Mouse (Mus musculus): ENCODE measurements around the gene Tomm70a. TPM values are rescaled to one million over a fixed set of nuclear protein-coding genes. Genes with fewer than 3 reads are reported as not detected.

Tomm70a gene
- polyA plus RNA-seq, 1 experiment from 2014 or later: 37.4 TPM

- Histone ChIP-seq H3K9me3 (replicated peaks) (no peaks in the 10 kb centered on the region), H3K36me3 (peaks cover 53% of the 10 kb centered on the region), H3K27ac (replicated peaks) (no peak overlapping the region), H3K27me3 (no peaks in the 10 kb centered on the region), H3K4me2 (replicated peaks) (no peak overlapping the region), H3K9ac (no peak overlapping the region), H3K4me1 (no peaks in the 10 kb centered on the region), H3K4me3 (replicated peaks) (no peak overlapping the region)
- no peak for ATAC-seq (ENCODE audit: insufficient number of reproducible peaks, low FRiP score, low TSS enrichment, low read depth)
These were observed 34.4 kb downstream of the Tomm70a start for GRCm38 (mm10) chr16:57155899-57156298.

- no peak overlapping the region for H3K27ac ChIP-seq (replicated peaks)
- WGBS: 87% methylated on average over 4 of the region's 4 CpGs
- peaks cover 57% of the 10 kb centered on the region for H3K36me3 ChIP-seq
- H3K9ac ChIP-seq: no peak overlapping the region
- H3K4me1 ChIP-seq: no peaks in the 10 kb centered on the region
- no peaks in the 10 kb centered on the region for H3K9me3 ChIP-seq (replicated peaks)
- H3K4me3 ChIP-seq (replicated peaks): no peak overlapping the region
- no peak overlapping the region for H3K4me2 ChIP-seq (replicated peaks)
- no peaks in the 10 kb centered on the region for H3K27me3 ChIP-seq
- ATAC-seq (ENCODE audit: insufficient number of reproducible peaks, low FRiP score, low TSS enrichment, low read depth): no peak
These were observed 35.6 kb downstream of the Tomm70a start for GRCm38 (mm10) chr16:57157076-57157475.

GRCm38 (mm10) chr16:57157728-57158127 is 36.2 kb downstream of the Tomm70a start:
- Histone ChIP-seq H3K9me3 (replicated peaks) (no peaks in the 10 kb centered on the region), H3K4me2 (replicated peaks) (no peak overlapping the region), H3K4me3 (replicated peaks) (no peak overlapping the region), H3K36me3 (peaks cover 51% of the 10 kb centered on the region), H3K27ac (replicated peaks) (no peak overlapping the region), H3K4me1 (no peaks in the 10 kb centered on the region), H3K9ac (no peak overlapping the region), H3K27me3 (no peaks in the 10 kb centered on the region)
- no peak for ATAC-seq (ENCODE audit: insufficient number of reproducible peaks, low FRiP score, low TSS enrichment, low read depth)
- 76% methylated on average over 4 of the region's 4 CpGs for WGBS

DNA sequence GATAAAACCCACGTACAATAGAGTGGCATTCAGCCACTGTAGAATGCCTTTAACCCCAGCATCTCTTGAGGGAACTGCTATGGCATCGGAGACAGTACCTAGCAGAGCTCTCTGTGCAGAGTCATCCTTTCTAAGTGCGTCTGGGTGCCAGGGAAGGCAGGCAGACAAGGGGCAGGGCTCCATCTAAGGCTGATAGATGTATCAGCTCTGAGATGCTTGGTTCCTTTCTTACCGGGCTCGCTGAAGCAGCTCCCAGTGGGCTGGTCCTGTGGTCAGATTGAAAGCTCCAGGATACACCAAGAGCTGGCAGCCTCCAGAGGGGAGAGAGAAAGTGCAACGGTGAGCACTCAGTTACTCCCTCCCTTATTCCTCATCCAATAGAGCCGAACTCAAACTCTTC is 38.3 kb downstream of the Tomm70a start:
- no peaks in the 10 kb centered on the region for H3K27me3 ChIP-seq
- no peak for ATAC-seq (ENCODE audit: insufficient number of reproducible peaks, low FRiP score, low TSS enrichment, low read depth)
- H3K9ac ChIP-seq: no peak overlapping the region
- H3K36me3 ChIP-seq: peaks cover 62% of the 10 kb centered on the region
- H3K4me3 ChIP-seq (replicated peaks): no peak overlapping the region
- no peak overlapping the region for H3K27ac ChIP-seq (replicated peaks)
- no peaks in the 10 kb centered on the region for H3K9me3 ChIP-seq (replicated peaks)
- no peak overlapping the region for H3K4me2 ChIP-seq (replicated peaks)
- no peaks in the 10 kb centered on the region for H3K4me1 ChIP-seq
- WGBS: 65% methylated on average over 7 of the region's 7 CpGs

DNA sequence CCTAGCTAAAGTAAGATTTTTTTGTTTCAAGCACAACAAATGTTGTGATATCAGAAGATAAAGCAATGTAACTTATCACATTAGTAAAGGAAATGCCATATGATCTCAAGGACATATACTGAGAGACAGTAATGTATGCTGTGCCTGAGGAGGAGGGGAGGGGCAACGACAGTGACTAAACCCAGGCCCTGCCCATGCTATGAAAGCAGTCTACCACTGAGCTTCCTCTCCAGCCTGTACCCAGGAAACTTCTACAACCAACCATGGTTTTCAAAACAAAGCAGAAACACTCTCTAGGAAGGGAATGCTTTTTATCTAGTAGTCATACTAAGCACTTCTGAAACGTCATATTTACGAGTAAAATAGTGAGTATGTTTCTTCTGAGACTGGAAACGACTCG is 41.3 kb downstream of the Tomm70a start:
- Histone ChIP-seq H3K4me2 (replicated peaks) (no peak overlapping the region), H3K9me3 (replicated peaks) (no peaks in the 10 kb centered on the region), H3K27me3 (no peaks in the 10 kb centered on the region), H3K4me1 (no peaks in the 10 kb centered on the region; the same call in 1 of the 2 replicates), H3K4me3 (replicated peaks) (no peak overlapping the region), H3K27ac (replicated peaks) (no peak overlapping the region), H3K36me3 (peaks cover 51% of the 10 kb centered on the region), H3K9ac (no peak overlapping the region)
- ATAC-seq (ENCODE audit: insufficient number of reproducible peaks, low FRiP score, low TSS enrichment, low read depth): no peak
- 89% methylated on average over 5 of the region's 5 CpGs for WGBS

GRCm38 (mm10) chr16:57163694-57164093 is 42.2 kb downstream of the Tomm70a start:
- H3K4me2 ChIP-seq (replicated peaks): no peak overlapping the region
- no peak overlapping the region for H3K9ac ChIP-seq
- no peak overlapping the region for H3K27ac ChIP-seq (replicated peaks)
- ATAC-seq (ENCODE audit: insufficient number of reproducible peaks, low FRiP score, low TSS enrichment, low read depth): no peak
- no peaks in the 10 kb centered on the region for H3K27me3 ChIP-seq
- H3K4me3 ChIP-seq (replicated peaks): no peak overlapping the region
- no peaks in the 10 kb centered on the region for H3K9me3 ChIP-seq (replicated peaks)
- H3K4me1 ChIP-seq: no peaks in the 10 kb centered on the region; the same call in 1 of the 2 replicates
- H3K36me3 ChIP-seq: peaks cover 42% of the 10 kb centered on the region
- WGBS: 94% methylated on average over 1 of the region's 1 CpGs

DNA sequence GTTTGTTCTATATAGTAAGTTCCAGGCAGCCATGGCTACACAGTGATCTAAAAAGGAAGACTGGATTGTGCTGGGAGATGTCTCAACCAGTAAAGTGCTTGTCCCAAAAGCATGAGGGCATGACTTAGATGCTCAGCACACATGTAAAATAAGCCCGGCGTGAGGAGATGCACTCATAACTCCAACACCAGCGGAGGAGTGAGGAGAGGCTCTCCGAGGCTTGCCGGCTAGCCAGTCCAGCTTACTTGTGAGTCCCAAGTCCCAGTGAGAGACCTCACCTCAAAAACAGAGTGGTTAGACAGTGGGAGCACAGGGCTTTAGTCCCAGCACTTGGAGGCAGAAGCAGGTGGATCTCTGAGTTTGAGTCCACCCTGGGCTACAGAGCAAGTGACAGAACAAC is 43.7 kb downstream of the Tomm70a start:
- no peak overlapping the region for H3K9ac ChIP-seq
- no peak overlapping the region for H3K4me3 ChIP-seq (replicated peaks)
- H3K27ac ChIP-seq (replicated peaks): no peak overlapping the region
- no peaks in the 10 kb centered on the region for H3K27me3 ChIP-seq
- WGBS: 96% methylated on average over 5 of the region's 5 CpGs
- H3K4me1 ChIP-seq: no peaks in the 10 kb centered on the region; the same call in 1 of the 2 replicates
- no peak overlapping the region for H3K4me2 ChIP-seq (replicated peaks)
- H3K36me3 ChIP-seq: peaks cover 34% of the 10 kb centered on the region
- no peaks in the 10 kb centered on the region for H3K9me3 ChIP-seq (replicated peaks)
- ATAC-seq (ENCODE audit: insufficient number of reproducible peaks, low FRiP score, low TSS enrichment, low read depth): no peak

- Histone ChIP-seq H3K4me3 (replicated peaks) (peak overlapping the region; percentile 63), H3K27ac (replicated peaks) (no peak overlapping the region), H3K9me3 (replicated peaks) (no peaks in the 10 kb centered on the region), H3K9ac (no peak overlapping the region), H3K27me3 (no peaks in the 10 kb centered on the region), H3K36me3 (peaks cover 40% of the 10 kb centered on the region), H3K4me2 (replicated peaks) (peak overlapping the region; percentile 50), H3K4me1 (no peaks in the 10 kb centered on the region; the same call in 1 of the 2 replicates)
- ATAC-seq (ENCODE audit: insufficient number of reproducible peaks, low FRiP score, low TSS enrichment, low read depth): no peak
- WGBS: 82% methylated on average over 6 of the region's 6 CpGs
These were observed 44.6 kb downstream of the Tomm70a start for GRCm38 (mm10) chr16:57166086-57166485.

- peak; percentile 97 for ATAC-seq (ENCODE audit: insufficient number of reproducible peaks, low FRiP score, low TSS enrichment, low read depth)
- Histone ChIP-seq H3K27me3 (no peaks in the 10 kb centered on the region), H3K27ac (replicated peaks) (peak within 1 kb of the TSS; percentile 87), H3K4me2 (replicated peaks) (peak within 1 kb of the TSS; percentile 50), H3K9ac (peak within 1 kb of the TSS; percentile 57), H3K4me3 (replicated peaks) (peak within 1 kb of the TSS; percentile 63), H3K9me3 (replicated peaks) (no peaks in the 10 kb centered on the region), H3K4me1 (no peaks in the 10 kb centered on the region; the same call in 1 of the 2 replicates), H3K36me3 (peaks cover 38% of the 10 kb centered on the region)
- WGBS: under 1% methylated on average over 58 of the region's 58 CpGs
These were observed 45.4 kb downstream of the Tomm70a start, which contains the start of gene Nit2 for GRCm38 (mm10) chr16:57166611-57167513. Nit2 (minus strand) TSS chr16:57167341.

GRCm38 (mm10) chr16:57167514-57167912 is 46.0 kb downstream of the Tomm70a start:
- Histone ChIP-seq H3K9ac (no peak overlapping the region), H3K27me3 (no peaks in the 10 kb centered on the region), H3K4me3 (replicated peaks) (peak overlapping the region; percentile 63), H3K27ac (replicated peaks) (peak overlapping the region; percentile 87; the same call in 1 of the 2 replicates), H3K36me3 (peaks cover 39% of the 10 kb centered on the region), H3K4me1 (no peaks in the 10 kb centered on the region; the same call in 1 of the 2 replicates), H3K4me2 (replicated peaks) (peak overlapping the region; percentile 50), H3K9me3 (replicated peaks) (no peaks in the 10 kb centered on the region)
- WGBS: 27% methylated on average over 5 of the region's 5 CpGs
- ATAC-seq (ENCODE audit: insufficient number of reproducible peaks, low FRiP score, low TSS enrichment, low read depth): peak; percentile 6; the same call in 1 of the 2 replicates

DNA sequence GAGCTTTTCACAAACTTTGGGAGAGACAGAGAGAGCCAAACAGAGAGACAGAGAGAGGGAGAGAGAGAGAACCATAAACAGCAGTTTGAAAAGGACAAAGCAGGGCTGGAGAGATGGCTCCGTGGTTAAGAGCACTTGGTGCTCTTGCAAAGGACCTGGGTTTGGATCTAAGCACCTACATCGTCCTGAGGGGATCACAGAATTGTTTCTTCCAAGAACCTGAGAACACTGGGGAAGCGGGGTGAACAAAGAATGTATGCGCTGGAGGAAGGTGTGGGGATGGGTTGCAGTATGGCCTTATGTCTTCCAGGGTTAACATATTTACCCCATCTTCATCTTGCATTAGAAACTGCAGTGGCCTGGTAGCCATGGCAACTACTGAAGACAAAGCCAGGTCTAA is 46.7 kb downstream of the Tomm70a start:
- H3K4me1 ChIP-seq: no peaks in the 10 kb centered on the region; the same call in 1 of the 2 replicates
- no peak overlapping the region for H3K27ac ChIP-seq (replicated peaks)
- H3K4me2 ChIP-seq (replicated peaks): no peak overlapping the region
- ATAC-seq (ENCODE audit: insufficient number of reproducible peaks, low FRiP score, low TSS enrichment, low read depth): no peak
- H3K9me3 ChIP-seq (replicated peaks): no peaks in the 10 kb centered on the region
- H3K9ac ChIP-seq: no peak overlapping the region
- 62% methylated on average over 4 of the region's 4 CpGs for WGBS
- no peaks in the 10 kb centered on the region for H3K27me3 ChIP-seq
- no peak overlapping the region for H3K4me3 ChIP-seq (replicated peaks)
- peaks cover 37% of the 10 kb centered on the region for H3K36me3 ChIP-seq

Data from embryonic facial prominence, embryonic 15.5 days (tissue).